Comparison of ENCODE assay signal across 8 mouse cellular contexts in genomic region chr10:81600738-81601203, GRCm38 (mm10). TPM values are rescaled to one million over a fixed set of nuclear protein-coding genes. Genes with fewer than 3 reads are reported as not detected.
DNase-seq lines count a peak whose midpoint lies in the region; ATAC-seq and TF ChIP-seq lines count a peak whose summit lies in the region.

Gene Tle6 (minus strand): TSS chr10:81601073.

- no peaks in the 10 kb centered on the region for H3K36me3 ChIP-seq in forebrain, embryonic 16.5 days (ENCODE audit: control insufficient read depth, insufficient read depth)
- no peaks in the 10 kb centered on the region for H3K36me3 ChIP-seq in lung, embryonic 14.5 days (ENCODE audit: insufficient read depth)
- H3K36me3 ChIP-seq in thymus, adult 2 months (ENCODE audit: control insufficient read depth, insufficient read depth, low read length): no peaks in the 10 kb centered on the region

- H3K4me2 ChIP-seq in forebrain, embryonic 16.5 days (ENCODE audit: low read length): peak within 1 kb of the TSS; percentile 57
- peak within 1 kb of the TSS; percentile 65 for H3K4me2 ChIP-seq in lung, embryonic 14.5 days

- peaks cover 45% of the 10 kb centered on the region for H3K4me1 ChIP-seq in forebrain, embryonic 16.5 days (replicated peaks; ENCODE audit: control insufficient read depth, insufficient read depth, low read length)
- H3K4me1 ChIP-seq in lung, embryonic 14.5 days (ENCODE audit: insufficient read depth): peaks cover 21% of the 10 kb centered on the region
- H3K4me1 ChIP-seq in olfactory bulb, adult 2 months (ENCODE audit: control insufficient read depth, insufficient read depth, low read length): peaks cover 35% of the 10 kb centered on the region
- peaks cover 77% of the 10 kb centered on the region for H3K4me1 ChIP-seq in thymus, adult 2 months (replicated peaks; ENCODE audit: control insufficient read depth, insufficient read depth, low read length)

- H3K27ac ChIP-seq in forebrain, embryonic 16.5 days (ENCODE audit: low read length): no peak within 1 kb of the TSS
- 0 out of 2 replicates have a peak within 1 kb of the TSS, but pooled peaks have one; percentile 5 for H3K27ac ChIP-seq in layer of hippocampus, adult 2 months
- peak within 1 kb of the TSS; percentile 73 for H3K27ac ChIP-seq in lung, embryonic 14.5 days (ENCODE audit: low read depth)
- no peak within 1 kb of the TSS for H3K27ac ChIP-seq in olfactory bulb, adult 2 months (ENCODE audit: insufficient read depth, low read depth, low read length)
- peak within 1 kb of the TSS; percentile 18; the same call in 1 of the 2 replicates for H3K27ac ChIP-seq in thymus, adult 2 months (ENCODE audit: control insufficient read depth, insufficient read depth, low read length)

- intact Hi-C loops in heart, postnatal 36 days (cut with DNase I): loop anchor here (5.0 kb wide), 3 partner anchors 38 to 98 kb away; partner anchors contain the start of gene S1pr4

- H3K9me3 ChIP-seq in forebrain, embryonic 16.5 days (ENCODE audit: control insufficient read depth, low read length): no peaks in the 10 kb centered on the region
- H3K9me3 ChIP-seq in lung, embryonic 14.5 days (ENCODE audit: low read depth, low read length): no peaks in the 10 kb centered on the region

- peak within 1 kb of the TSS; percentile 29 for H3K4me3 ChIP-seq in forebrain, embryonic 16.5 days (replicated peaks; ENCODE audit: low read length)
- H3K4me3 ChIP-seq in layer of hippocampus, adult 2 months: peak within 1 kb of the TSS; percentile 42
- peak within 1 kb of the TSS; percentile 26 for H3K4me3 ChIP-seq in lung, embryonic 14.5 days (ENCODE audit: low read depth, low read length)
- peak within 1 kb of the TSS; percentile 12; the same call in 1 of the 2 replicates for H3K4me3 ChIP-seq in olfactory bulb, adult 2 months (ENCODE audit: insufficient read depth, low read depth, low read length)
- peak within 1 kb of the TSS; percentile 40 for H3K4me3 ChIP-seq in thymus, adult 2 months (ENCODE audit: control insufficient read depth, insufficient read depth, low read length)

- ATAC-seq in forebrain, embryonic 16.5 days: peak; percentile 64
- peak; percentile 81 for ATAC-seq in lung, embryonic 14.5 days (ENCODE audit: insufficient read depth)

- no peak for TF ChIP-seq CTCF in layer of hippocampus, adult 2 months (conservative IDR thresholded peaks at IDR 0.05)
- TF ChIP-seq CTCF in lung, embryonic 14.5 days (IDR thresholded peaks at IDR 0.05; ENCODE audit: low read depth): no peak
- no peak for TF ChIP-seq CTCF in olfactory bulb, adult 2 months (IDR thresholded peaks at IDR 0.05; ENCODE audit: insufficient read depth, low read depth, low read length)
- 0 out of 2 replicates have a peak, but pooled peaks have one; percentile 42 for TF ChIP-seq CTCF in thymus, adult 2 months (IDR thresholded peaks at IDR 0.05; ENCODE audit: borderline replicate concordance, control insufficient read depth, extremely low read depth, insufficient read depth, low read length, poor library complexity)

- TF ChIP-seq POLR2A in olfactory bulb, adult 2 months (IDR thresholded peaks at IDR 0.05; ENCODE audit: insufficient read depth, low read depth, low read length): no peak
- TF ChIP-seq POLR2A in thymus, adult 2 months (IDR thresholded peaks at IDR 0.05; ENCODE audit: control insufficient read depth, extremely low read depth, insufficient read depth, low read length, poor library complexity): no peak

- no peak within 1 kb of the TSS for H3K9ac ChIP-seq in forebrain, embryonic 16.5 days (replicated peaks; ENCODE audit: low read depth, low read length)
- H3K9ac ChIP-seq in lung, embryonic 14.5 days: peak within 1 kb of the TSS; percentile 29; the same call in 1 of the 2 replicates

- WGBS in forebrain, embryonic 16.5 days: 0% methylated on average over 28 of the region's 28 CpGs
- WGBS in lung, embryonic 14.5 days: under 1% methylated on average over 28 of the region's 28 CpGs
- WGBS in olfactory bulb, adult 2 months: 4% methylated on average over 28 of the region's 28 CpGs
- under 1% methylated on average over 28 of the region's 28 CpGs for WGBS in thymus, adult 2 months

- H3K27me3 ChIP-seq in forebrain, embryonic 16.5 days (replicated peaks; ENCODE audit: control insufficient read depth, insufficient read depth, low read length): peaks cover 17% of the 10 kb centered on the region
- H3K27me3 ChIP-seq in lung, embryonic 14.5 days (ENCODE audit: insufficient read depth, low read length): no peaks in the 10 kb centered on the region; the same call in 1 of the 2 replicates
- no peaks in the 10 kb centered on the region for H3K27me3 ChIP-seq in thymus, adult 2 months (ENCODE audit: control insufficient read depth, insufficient read depth, low read length)

- peak; percentile 99 for DNase-seq in ES-CJ7 (ENCODE audit: low read depth, low spot score)
- DNase-seq in cerebellum, adult 11-12 months: peak; percentile 95
- peak; percentile 91 to 92 for DNase-seq in heart, postnatal 36 days
- peak; percentile 92 for DNase-seq in layer of hippocampus, adult 2 months (ENCODE audit: low spot score in 2 of 2)
- DNase-seq in lung, embryonic 14.5 days: peak; percentile 99
- DNase-seq in thymus, adult 2 months: peak; percentile 95

RNA-seq across cellular contexts. Expression of gene Tle6, which starts in this region (rescaled TPM):
- polyA plus RNA-seq in forebrain, embryonic 16.5 days (2015; fragmentation: Nextera tagmentation; extraction: Ambion mirVana): 3.5 and 3.7 TPM in 2 replicates
- 1 to 10 TPM; 7.5 to 8.5 TPM for total RNA-seq in heart, postnatal 36 days (2021)
- total RNA-seq in layer of hippocampus, adult 2 months (2021): 1 to 10 TPM; 4.1 to 5.0 TPM
- polyA plus RNA-seq in lung, embryonic 14.5 days (2014; fragmentation: Nextera tagmentation; extraction: Ambion mirVana): 24.1 and 25.2 TPM in 2 replicates
- polyA plus RNA-seq in olfactory bulb, adult 2 months (2012; ENCODE audit: insufficient read depth, insufficient read length, low replicate concordance, missing spikeins): not detected in 2 replicates
- polyA plus RNA-seq in thymus, adult 2 months (2012; rRNA removed): 22.5 and 28.8 TPM in 2 replicates

Comparison
In these comparisons a context has a peak if more than half of its experiments do, and no peak if none do; other contexts are left out.
1. H3K27ac ChIP-seq: peak in layer of hippocampus, adult 2 months (single experiment), lung, embryonic 14.5 days (single experiment) and thymus, adult 2 months (single experiment); none in forebrain, embryonic 16.5 days (single experiment) and olfactory bulb, adult 2 months (single experiment).
2. Peak in every context shown above with its lines, with median percentiles within 50 percentile points of each other: DNase-seq and H3K4me3 ChIP-seq.